Mouse (Mus musculus) limb, embryonic 11.5 days (tissue): Measurements from ENCODE around the gene Fbxl16. TPM values are rescaled to one million over a fixed set of nuclear protein-coding genes. Genes with fewer than 3 reads are reported as not detected.

Source experiments
- ATAC-seq: fragments of 200-750 bp; cut with Nextera tagmentation; 2 replicates; pipeline ENCODE4 v1.8.0; 2017; ENCODE audit warnings: low read depth; ENCODE audit not compliant: insufficient number of reproducible peaks, low FRiP score, low TSS enrichment
- DNase-seq: peaks from one replicate; pipeline ENCODE4 v3.0.0-alpha.2; 2015; ENCODE audit warnings: low spot score
- H3K27ac ChIP-seq: fragments of 300-500 bp; sonication (generic); replicated peaks from 2 replicates; pipeline ENCODE4 v1.5.1; 2014; ENCODE audit warnings: low read depth, mild to moderate bottlenecking, low read length
- H3K27me3 ChIP-seq: fragments of 300-500 bp; sonication (generic); 2 replicates; pipeline ENCODE4 v1.6.1; 2014; ENCODE audit warnings: mild to moderate bottlenecking, low read length, mixed read lengths; ENCODE audit not compliant: control insufficient read depth, insufficient read depth
- H3K36me3 ChIP-seq: fragments of 300-500 bp; sonication (generic); 2 replicates; pipeline ENCODE4 v1.6.1; 2014; ENCODE audit warnings: mild to moderate bottlenecking, low read length, moderate library complexity, mixed read lengths; ENCODE audit not compliant: control insufficient read depth, insufficient read depth
- H3K4me1 ChIP-seq: fragments of 300-500 bp; sonication (generic); 2 replicates; pipeline ENCODE4 v1.6.1; 2014; ENCODE audit warnings: low read length, mixed read lengths; ENCODE audit not compliant: control insufficient read depth, insufficient read depth
- H3K4me2 ChIP-seq: fragments of 300-500 bp; sonication (generic); 2 replicates; pipeline ENCODE4 v1.6.1; 2014; ENCODE audit warnings: low read depth, mild to moderate bottlenecking, moderate library complexity; ENCODE audit not compliant: severe bottlenecking
- H3K4me3 ChIP-seq: fragments of 300-500 bp; sonication (generic); 2 replicates; pipeline ENCODE4 v1.5.1; 2014; ENCODE audit warnings: low read depth, low read length
- H3K9ac ChIP-seq: fragments of 300-500 bp; sonication (generic); 2 replicates; pipeline ENCODE4 v1.6.1; 2014; ENCODE audit warnings: mild to moderate bottlenecking, low read length
- H3K9me3 ChIP-seq: fragments of 300-500 bp; sonication (generic); 2 replicates; pipeline ENCODE4 v1.6.1; 2016; ENCODE audit warnings: low read length; ENCODE audit not compliant: control insufficient read depth
- WGBS: fragments of 180-500 bp; shearing (Covaris S2); extraction: QIAGEN DNeasy Blood & Tissue Kit; methylation state at CpG from one replicate; pipeline ENCODE4 v1.1.7; 2014; 5-methylcytosine and 5-hydroxymethylcytosine counted together
- polyA plus RNA-seq: library from polyadenylated mRNA; unstranded; fragments of >200 nt; fragmentation: Nextera tagmentation; extraction: Ambion mirVana; gene quantifications from 2 replicates; pipeline ENCODE4 v1.2.1, GENCODE M21; 2014

Gene Fbxl16
- 1.4 and 1.5 TPM in 2 replicates for polyA plus RNA-seq

- peak; percentile 60; the same call in 1 of the 2 replicates for ATAC-seq
- Histone ChIP-seq H3K9me3 (no peaks in the 10 kb centered on the region), H3K4me2 (peak within 1 kb of the TSS; percentile 97), H3K9ac (peak within 1 kb of the TSS; percentile 64), H3K4me1 (0 out of 2 replicates have a peak, but pooled peaks cover 2% of the 10 kb centered on the region), H3K27me3 (peaks cover 36% of the 10 kb centered on the region), H3K4me3 (peak within 1 kb of the TSS; percentile 68), H3K27ac (no peak within 1 kb of the TSS), H3K36me3 (no peaks in the 10 kb centered on the region)
- WGBS: 0% methylated on average over 72 of the region's 100 CpGs
- DNase-seq: peak; percentile 80
Observed at GRCm38 (mm10) chr17:25808789-25809605, at the start of gene Fbxl16. Fbxl16 (plus strand) TSS chr17:25809085.

DNA sequence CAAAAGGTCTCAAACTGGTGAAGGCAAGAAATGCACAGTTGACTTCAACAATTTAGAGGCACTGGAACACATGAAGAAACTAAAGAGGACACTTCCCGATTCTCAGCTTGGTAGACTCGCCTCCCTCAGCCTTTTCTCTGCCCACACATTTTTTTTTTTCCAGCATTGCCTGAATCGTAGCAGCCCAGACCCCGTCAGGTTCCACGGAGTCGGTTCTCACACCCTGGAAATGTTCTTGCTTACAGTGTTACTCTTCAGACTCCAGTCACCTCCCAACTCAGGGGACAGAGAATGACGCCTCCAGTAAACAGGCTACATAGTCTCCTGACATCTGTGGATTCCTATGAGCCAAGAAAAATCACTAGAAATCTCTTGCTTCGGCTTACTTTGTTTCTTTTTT, 48.7 kb upstream of the Fbxl16 start:
- no peaks in the 10 kb centered on the region for H3K27me3 ChIP-seq
- peaks cover 4% of the 10 kb centered on the region; the same call in 1 of the 2 replicates for H3K4me1 ChIP-seq
- no peaks in the 10 kb centered on the region for H3K36me3 ChIP-seq
- no peak overlapping the region for H3K9ac ChIP-seq
- no peak overlapping the region for H3K4me3 ChIP-seq
- H3K4me2 ChIP-seq: no peak overlapping the region
- ATAC-seq (no peak), DNase-seq (no peak)
- 79% methylated on average over 8 of the region's 8 CpGs for WGBS
- no peak overlapping the region for H3K27ac ChIP-seq
- no peaks in the 10 kb centered on the region for H3K9me3 ChIP-seq

GRCm38 (mm10) chr17:25761561-25761970, 47.3 kb upstream of the Fbxl16 start:
- ATAC-seq: no peak
- H3K27ac ChIP-seq: no peak overlapping the region

GRCm38 (mm10) chr17:25762591-25762990, 46.3 kb upstream of the Fbxl16 start:
- Histone ChIP-seq H3K4me2 (no peak overlapping the region), H3K27ac (no peak overlapping the region), H3K27me3 (no peaks in the 10 kb centered on the region), H3K4me1 (peaks cover 3% of the 10 kb centered on the region; the same call in 1 of the 2 replicates), H3K4me3 (no peak overlapping the region), H3K36me3 (no peaks in the 10 kb centered on the region), H3K9ac (no peak overlapping the region), H3K9me3 (no peaks in the 10 kb centered on the region)
- WGBS: 31% methylated on average over 3 of the region's 3 CpGs
- no peak for DNase-seq
- ATAC-seq: no peak

More at GRCm38 (mm10) chr17:25761561-25761970, 47.3 kb upstream of the Fbxl16 start:
- Histone ChIP-seq H3K4me3 (no peak overlapping the region), H3K4me2 (no peak overlapping the region), H3K4me1 (peaks cover 3% of the 10 kb centered on the region; the same call in 1 of the 2 replicates), H3K9me3 (no peaks in the 10 kb centered on the region), H3K27me3 (no peaks in the 10 kb centered on the region), H3K36me3 (no peaks in the 10 kb centered on the region), H3K9ac (no peak overlapping the region)
- WGBS: 67% methylated on average over 4 of the region's 4 CpGs
- DNase-seq: no peak

DNA sequence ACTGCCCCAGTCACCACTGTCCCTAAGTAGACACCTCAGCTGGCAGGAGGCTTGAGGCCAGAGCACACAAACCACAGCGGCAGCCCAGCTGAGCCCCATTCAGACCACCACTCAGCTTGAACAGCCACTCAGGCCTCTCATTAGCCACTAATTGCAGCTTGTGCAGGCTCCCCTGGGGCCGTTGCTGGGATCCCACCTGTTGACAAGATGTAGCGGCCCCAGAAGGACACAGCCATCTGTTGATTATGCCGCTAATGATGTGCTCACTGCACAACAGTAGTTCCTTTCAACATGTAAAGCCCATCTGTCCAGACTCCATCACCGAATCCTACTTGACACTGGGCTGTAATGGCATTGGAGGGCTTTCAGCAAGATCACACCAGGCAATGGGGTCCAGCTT, 43.0 kb upstream of the Fbxl16 start:
- WGBS: 29% methylated on average over 5 of the region's 5 CpGs
- no peak overlapping the region for H3K9ac ChIP-seq
- H3K4me2 ChIP-seq: no peak overlapping the region
- DNase-seq (peak; percentile 60), ATAC-seq (no peak)
- H3K27me3 ChIP-seq: no peaks in the 10 kb centered on the region
- no peaks in the 10 kb centered on the region for H3K36me3 ChIP-seq
- no peaks in the 10 kb centered on the region for H3K9me3 ChIP-seq
- H3K27ac ChIP-seq: no peak overlapping the region
- H3K4me3 ChIP-seq: no peak overlapping the region
- H3K4me1 ChIP-seq: peaks cover 3% of the 10 kb centered on the region; the same call in 1 of the 2 replicates

DNA sequence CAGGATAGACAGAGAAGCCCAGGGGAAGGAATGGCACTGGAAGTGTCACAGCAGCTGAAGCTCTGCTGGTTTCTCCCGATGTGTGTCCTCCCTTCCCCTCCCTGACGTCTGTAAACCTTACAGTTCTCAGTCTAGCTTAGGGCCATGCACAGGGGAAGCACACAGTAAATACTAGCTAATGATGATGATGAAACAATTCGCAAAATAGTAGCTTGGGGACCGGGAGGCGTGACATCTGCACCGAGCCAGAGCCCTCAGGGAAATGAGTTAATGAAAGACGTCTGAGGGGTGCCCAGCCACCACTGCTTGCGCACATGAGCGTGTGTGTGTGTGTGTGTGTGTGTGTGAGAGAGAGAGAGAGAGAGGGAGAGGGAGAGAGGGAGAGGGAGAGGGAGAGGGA, 39.6 kb upstream of the Fbxl16 start:
- Histone ChIP-seq H3K4me1 (peaks cover 8% of the 10 kb centered on the region; the same call in 1 of the 2 replicates), H3K36me3 (no peaks in the 10 kb centered on the region), H3K27ac (no peak overlapping the region), H3K27me3 (no peaks in the 10 kb centered on the region), H3K9ac (no peak overlapping the region), H3K4me2 (no peak overlapping the region), H3K4me3 (no peak overlapping the region), H3K9me3 (no peaks in the 10 kb centered on the region)
- DNase-seq: no peak
- no peak for ATAC-seq
- 44% methylated on average over 9 of the region's 9 CpGs for WGBS

DNA sequence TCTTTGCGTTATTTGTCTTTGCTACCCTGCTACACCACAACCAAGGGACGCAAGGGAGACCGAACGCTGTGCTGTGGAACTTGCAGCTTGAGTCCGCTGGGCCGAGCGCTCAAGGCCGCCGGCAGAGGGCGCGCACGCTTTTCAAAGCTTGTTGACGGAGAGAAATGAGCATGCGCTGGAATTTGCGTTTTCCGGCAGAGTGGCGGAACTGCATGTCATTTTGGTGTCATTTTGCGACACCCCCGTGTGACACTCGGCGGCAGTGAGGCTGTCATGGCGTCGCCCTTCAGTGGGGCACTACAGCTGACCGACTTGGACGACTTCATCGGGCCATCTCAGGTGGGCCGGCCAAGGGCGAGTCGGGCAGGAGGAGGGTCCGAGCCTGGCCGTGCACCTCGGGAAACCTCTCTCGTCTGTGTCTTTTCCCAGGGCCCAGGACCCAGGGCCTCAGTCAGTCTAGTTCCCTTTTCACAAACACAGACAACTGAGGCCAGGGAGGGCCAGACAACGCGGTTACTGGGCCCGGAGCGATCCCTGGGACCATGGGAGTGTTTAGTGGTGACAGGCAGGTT, 35.2 kb upstream of the Fbxl16 start, which contains the start of gene Narfl:
TSS of gene Narfl (plus strand) at position 228 of the 572 bp plus-strand sequence.
- Histone ChIP-seq H3K4me1 (peaks cover 8% of the 10 kb centered on the region; the same call in 1 of the 2 replicates), H3K4me3 (peak within 1 kb of the TSS; percentile 75), H3K27ac (no peak within 1 kb of the TSS), H3K36me3 (no peaks in the 10 kb centered on the region), H3K27me3 (no peaks in the 10 kb centered on the region), H3K9me3 (no peaks in the 10 kb centered on the region), H3K9ac (peak within 1 kb of the TSS; percentile 79), H3K4me2 (peak within 1 kb of the TSS; percentile 92)
- DNase-seq (peak; percentile 100), ATAC-seq (peak; percentile 75; the same call in 1 of the 2 replicates)
- WGBS: under 1% methylated on average over 37 of the region's 37 CpGs

- ATAC-seq: no peak
- H3K9me3 ChIP-seq: no peaks in the 10 kb centered on the region
- H3K4me1 ChIP-seq: peaks cover 8% of the 10 kb centered on the region; the same call in 1 of the 2 replicates
- no peak overlapping the region for H3K4me3 ChIP-seq
- H3K36me3 ChIP-seq: no peaks in the 10 kb centered on the region
- WGBS: 77% methylated on average over 10 of the region's 10 CpGs
- no peak overlapping the region for H3K4me2 ChIP-seq
- DNase-seq: no peak
- H3K27me3 ChIP-seq: no peaks in the 10 kb centered on the region
- no peak overlapping the region for H3K27ac ChIP-seq
- no peak overlapping the region for H3K9ac ChIP-seq
Observed at GRCm38 (mm10) chr17:25775318-25776062, 33.4 kb upstream of the Fbxl16 start.
